Mouse (Mus musculus) intestine, embryonic 14.5 days (tissue): ENCODE results near the gene Mlf2. TPM values are rescaled to one million over a fixed set of nuclear protein-coding genes. Genes with fewer than 3 reads are reported as not detected.

Source experiments
- ATAC-seq: fragments of 200-750 bp; cut with Nextera tagmentation; replicated peaks from 2 replicates; pipeline ENCODE4 v1.8.0; 2017; ENCODE audit warnings: low read depth, moderate number of reproducible peaks, moderate TSS enrichment, moderate library complexity; ENCODE audit not compliant: low FRiP score, low TSS enrichment
- DNase-seq: peaks from one replicate; pipeline ENCODE4 v3.0.0-alpha.2; 2018; ENCODE audit warnings: low spot score
- H3K27ac ChIP-seq: fragments of 300-500 bp; sonication (generic); 2 replicates; pipeline ENCODE4 v1.5.1; 2014; ENCODE audit warnings: low read depth, mild to moderate bottlenecking, control low read depth
- H3K27me3 ChIP-seq: fragments of 300-500 bp; sonication (generic); replicated peaks from 2 replicates; pipeline ENCODE4 v1.6.1; 2014; ENCODE audit warnings: low read length, control low read depth; ENCODE audit not compliant: control insufficient read depth, insufficient read depth
- H3K36me3 ChIP-seq: fragments of 300-500 bp; sonication (generic); 2 replicates; pipeline ENCODE4 v1.6.1; 2014; ENCODE audit warnings: low read length, control low read depth; ENCODE audit not compliant: control insufficient read depth, insufficient read depth
- H3K4me1 ChIP-seq: fragments of 300-500 bp; sonication (generic); replicated peaks from 2 replicates; pipeline ENCODE4 v1.6.1; 2014; ENCODE audit warnings: low read length, control low read depth, mixed read lengths; ENCODE audit not compliant: control insufficient read depth, insufficient read depth
- H3K4me2 ChIP-seq: fragments of 300-500 bp; sonication (generic); 2 replicates; pipeline ENCODE4 v1.6.1; 2014; ENCODE audit warnings: low read length
- H3K4me3 ChIP-seq: fragments of 300-500 bp; sonication (generic); 2 replicates; pipeline ENCODE4 v1.5.1; 2014; ENCODE audit warnings: low read depth, low read length, control low read depth, mixed read lengths
- H3K9ac ChIP-seq: fragments of 300-500 bp; sonication (generic); 2 replicates; pipeline ENCODE4 v1.6.1; 2014; ENCODE audit warnings: mild to moderate bottlenecking, low read length
- H3K9me3 ChIP-seq: fragments of 300-500 bp; sonication (generic); 2 replicates; pipeline ENCODE4 v1.6.1; 2016; ENCODE audit warnings: low read length, control low read depth; ENCODE audit not compliant: control insufficient read depth
- WGBS: fragments of 180-500 bp; shearing (Covaris S2); extraction: QIAGEN DNeasy Blood & Tissue Kit; methylation state at CpG from one replicate; pipeline ENCODE4 v1.1.7; 2014; 5-methylcytosine and 5-hydroxymethylcytosine counted together
- polyA plus RNA-seq: library from polyadenylated mRNA; unstranded; fragments of >200 nt; fragmentation: Nextera tagmentation; extraction: Ambion mirVana; gene quantifications from 2 replicates; pipeline ENCODE4 v1.2.1, GENCODE M21; 2014

The Mlf2 gene
- 352 and 357 TPM in 2 replicates for polyA plus RNA-seq

- peak; percentile 99 for DNase-seq
- ATAC-seq: peak; percentile 95
- under 1% methylated on average over 63 of the region's 64 CpGs for WGBS
- Histone ChIP-seq H3K4me2 (peak within 1 kb of the TSS; percentile 90), H3K27me3 (no peaks in the 10 kb centered on the region), H3K9ac (peak within 1 kb of the TSS; percentile 94), H3K9me3 (no peaks in the 10 kb centered on the region), H3K4me1 (peaks cover 22% of the 10 kb centered on the region), H3K36me3 (peaks cover 24% of the 10 kb centered on the region), H3K27ac (peak within 1 kb of the TSS; percentile 97), H3K4me3 (peak within 1 kb of the TSS; percentile 86)
Measured at GRCm38 (mm10) chr6:124930754-124931524, at the start of gene Mlf2. Gene Mlf2 (plus strand): TSS chr6:124931386.

GRCm38 (mm10) chr6:124881821-124882220 lies 49.4 kb upstream of the Mlf2 start:
- no peaks in the 10 kb centered on the region for H3K36me3 ChIP-seq
- ATAC-seq (no peak), DNase-seq (no peak)
- no peaks in the 10 kb centered on the region for H3K4me1 ChIP-seq
- H3K4me2 ChIP-seq: no peak overlapping the region
- H3K9ac ChIP-seq: no peak overlapping the region
- H3K4me3 ChIP-seq: no peak overlapping the region
- WGBS: 88% methylated on average over 9 of the region's 9 CpGs
- no peaks in the 10 kb centered on the region for H3K9me3 ChIP-seq
- no peaks in the 10 kb centered on the region for H3K27me3 ChIP-seq
- no peak overlapping the region for H3K27ac ChIP-seq

GRCm38 (mm10) chr6:124883351-124883750 lies 47.8 kb upstream of the Mlf2 start:
- H3K9ac ChIP-seq: no peak overlapping the region
- no peaks in the 10 kb centered on the region for H3K27me3 ChIP-seq
- H3K36me3 ChIP-seq: no peaks in the 10 kb centered on the region
- WGBS: 77% methylated on average over 10 of the region's 10 CpGs
- ATAC-seq (no peak), DNase-seq (no peak)
- no peak overlapping the region for H3K4me2 ChIP-seq
- H3K9me3 ChIP-seq: no peaks in the 10 kb centered on the region
- no peak overlapping the region for H3K4me3 ChIP-seq
- no peaks in the 10 kb centered on the region for H3K4me1 ChIP-seq
- no peak overlapping the region for H3K27ac ChIP-seq

- H3K27me3 ChIP-seq: no peaks in the 10 kb centered on the region
- H3K4me2 ChIP-seq: no peak overlapping the region
- ATAC-seq (no peak), DNase-seq (no peak)
- no peaks in the 10 kb centered on the region for H3K4me1 ChIP-seq
- no peak overlapping the region for H3K9ac ChIP-seq
- 67% methylated on average over 10 of the region's 10 CpGs for WGBS
- no peak overlapping the region for H3K4me3 ChIP-seq
- H3K9me3 ChIP-seq: no peaks in the 10 kb centered on the region
- no peaks in the 10 kb centered on the region for H3K36me3 ChIP-seq
- H3K27ac ChIP-seq: no peak overlapping the region
Measured at GRCm38 (mm10) chr6:124884714-124885500, 46.3 kb upstream of the Mlf2 start.

GRCm38 (mm10) chr6:124885956-124886381 lies 45.2 kb upstream of the Mlf2 start:
- no peak for ATAC-seq
- no peaks in the 10 kb centered on the region for H3K27me3 ChIP-seq
- H3K4me2 ChIP-seq: no peak overlapping the region
- H3K36me3 ChIP-seq: no peaks in the 10 kb centered on the region
- no peak for DNase-seq
- no peaks in the 10 kb centered on the region for H3K9me3 ChIP-seq
- no peak overlapping the region for H3K9ac ChIP-seq
- H3K27ac ChIP-seq: no peak overlapping the region
- 90% methylated on average over 8 of the region's 8 CpGs for WGBS
- H3K4me3 ChIP-seq: no peak overlapping the region
- no peaks in the 10 kb centered on the region for H3K4me1 ChIP-seq

GRCm38 (mm10) chr6:124887986-124888385 lies 43.2 kb upstream of the Mlf2 start, which contains the start of gene Cd4:
Gene Cd4 (minus strand): TSS chr6:124888221.
- no peaks in the 10 kb centered on the region for H3K4me1 ChIP-seq
- no peak for ATAC-seq
- no peak within 1 kb of the TSS for H3K27ac ChIP-seq
- H3K27me3 ChIP-seq: no peaks in the 10 kb centered on the region
- no peak within 1 kb of the TSS for H3K9ac ChIP-seq
- no peak within 1 kb of the TSS for H3K4me2 ChIP-seq
- WGBS: 68% methylated on average over 9 of the region's 9 CpGs
- no peaks in the 10 kb centered on the region for H3K9me3 ChIP-seq
- H3K36me3 ChIP-seq: no peaks in the 10 kb centered on the region
- H3K4me3 ChIP-seq: no peak within 1 kb of the TSS
- DNase-seq: no peak

GRCm38 (mm10) chr6:124888555-124889125 lies 42.5 kb upstream of the Mlf2 start:
- H3K9me3 ChIP-seq: no peaks in the 10 kb centered on the region
- H3K27ac ChIP-seq: no peak overlapping the region
- no peak overlapping the region for H3K4me3 ChIP-seq
- H3K9ac ChIP-seq: no peak overlapping the region
- no peaks in the 10 kb centered on the region for H3K27me3 ChIP-seq
- H3K4me1 ChIP-seq: no peaks in the 10 kb centered on the region
- no peaks in the 10 kb centered on the region for H3K36me3 ChIP-seq
- 88% methylated on average over 6 of the region's 6 CpGs for WGBS
- DNase-seq (no peak), ATAC-seq (no peak)
- H3K4me2 ChIP-seq: no peak overlapping the region

GRCm38 (mm10) chr6:124890997-124891396 lies 40.2 kb upstream of the Mlf2 start:
- Histone ChIP-seq H3K4me1 (no peaks in the 10 kb centered on the region), H3K27ac (no peak overlapping the region), H3K36me3 (no peaks in the 10 kb centered on the region), H3K27me3 (no peaks in the 10 kb centered on the region), H3K9ac (no peak overlapping the region), H3K4me3 (no peak overlapping the region), H3K9me3 (no peaks in the 10 kb centered on the region), H3K4me2 (no peak overlapping the region)
- DNase-seq (no peak), ATAC-seq (no peak)
- 58% methylated on average over 6 of the region's 6 CpGs for WGBS
